Mouse (Mus musculus) thymus, postnatal 25 days (tissue): ENCODE results near the gene Ikzf4.

Experiments used
- DNase-seq: peaks from one replicate; pipeline ENCODE4 v3.0.0; 2022

Ikzf4 gene

GRCm38 (mm10) chr10:128606483-128606882, 39.3 kb downstream of the Ikzf4 start:
- no peak for DNase-seq

- DNase-seq, result no peak
Measured at GRCm38 (mm10) chr10:128602470-128603128, 43.2 kb downstream of the Ikzf4 start.

GRCm38 (mm10) chr10:128601499-128601898, 44.3 kb downstream of the Ikzf4 start:
- DNase-seq, result no peak

- no peak for DNase-seq
Measured at GRCm38 (mm10) chr10:128598476-128598875, 47.3 kb downstream of the Ikzf4 start.

GRCm38 (mm10) chr10:128592797-128593196, 53.0 kb downstream of the Ikzf4 start:
- no peak for DNase-seq

- DNase-seq, result no peak
Measured at GRCm38 (mm10) chr10:128591436-128591835, 54.4 kb downstream of the Ikzf4 start.

- peak; percentile 67 for DNase-seq
Measured at GRCm38 (mm10) chr10:128590193-128590690, 55.5 kb downstream of the Ikzf4 start.

- peak; percentile 41 for DNase-seq
Measured at GRCm38 (mm10) chr10:128589464-128590192, 56.2 kb downstream of the Ikzf4 start, which contains the start of gene Erbb3. Gene Erbb3, minus strand, starts transcription at chr10:128589652.

GRCm38 (mm10) chr10:128588775-128589463, 56.9 kb downstream of the Ikzf4 start:
- no peak for DNase-seq

GRCm38 (mm10) chr10:128588136-128588535, 57.7 kb downstream of the Ikzf4 start:
- no peak for DNase-seq

GRCm38 (mm10) chr10:128587697-128588096, 58.1 kb downstream of the Ikzf4 start:
- DNase-seq, result peak; percentile 31

GRCm38 (mm10) chr10:128587120-128587519, 58.7 kb downstream of the Ikzf4 start:
- DNase-seq, result peak; percentile 58

GRCm38 (mm10) chr10:128586546-128586945, 59.2 kb downstream of the Ikzf4 start:
- DNase-seq, result no peak

- DNase-seq, result peak; percentile 35
Measured at GRCm38 (mm10) chr10:128584386-128584785, 61.4 kb downstream of the Ikzf4 start.

GRCm38 (mm10) chr10:128583644-128584043, 62.1 kb downstream of the Ikzf4 start:
- no peak for DNase-seq
